Mouse (Mus musculus): Measurements from ENCODE around the gene BC035044.
"Not testable (repeated sequence)": the region's sequence is repeated elsewhere in the genome, so short reads cannot be mapped to it uniquely, and the experiment has no call there.

The BC035044 gene

GRCm38 (mm10) chr6:128833046-128833445 lies 57.9 kb downstream of the BC035044 start:
- no peak for DNase-seq (ENCODE audit: low read depth, low spot score)

- no peak for DNase-seq (ENCODE audit: low read depth, low spot score)
These were observed 61.1 kb downstream of the BC035044 start for GRCm38 (mm10) chr6:128829837-128830236.

- no peak for DNase-seq (ENCODE audit: low read depth, low spot score)
These were observed 64.1 kb downstream of the BC035044 start for GRCm38 (mm10) chr6:128826781-128827180.

DNA sequence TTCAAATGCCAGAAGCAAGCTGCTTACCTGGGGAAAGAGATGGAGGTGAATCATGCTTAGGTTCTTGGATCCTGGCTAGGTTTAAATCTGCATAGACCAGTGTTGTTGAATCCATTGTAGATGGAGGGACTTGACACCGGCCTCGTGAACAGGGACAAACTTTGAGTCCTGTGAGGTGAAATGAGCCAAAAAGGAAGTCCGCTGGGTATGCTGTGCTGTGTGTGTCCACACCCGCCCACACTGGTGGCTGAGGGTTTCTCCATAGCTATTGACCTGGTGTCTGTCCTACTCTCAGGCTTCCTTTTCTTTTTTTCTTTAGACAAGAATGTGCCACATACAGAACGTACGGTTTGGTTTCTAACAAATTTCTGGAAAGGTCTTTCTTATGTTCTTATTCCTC lies 64.8 kb downstream of the BC035044 start, which contains the start of the genes Gm44511 and Klrb1b:
Gene Gm44511 (minus strand): TSS at position 184 of the 400 bp plus-strand sequence.
Gene Klrb1b (minus strand): TSS at position 200 of the 400 bp plus-strand sequence.
- no peak for DNase-seq (ENCODE audit: low read depth, low spot score)

DNA sequence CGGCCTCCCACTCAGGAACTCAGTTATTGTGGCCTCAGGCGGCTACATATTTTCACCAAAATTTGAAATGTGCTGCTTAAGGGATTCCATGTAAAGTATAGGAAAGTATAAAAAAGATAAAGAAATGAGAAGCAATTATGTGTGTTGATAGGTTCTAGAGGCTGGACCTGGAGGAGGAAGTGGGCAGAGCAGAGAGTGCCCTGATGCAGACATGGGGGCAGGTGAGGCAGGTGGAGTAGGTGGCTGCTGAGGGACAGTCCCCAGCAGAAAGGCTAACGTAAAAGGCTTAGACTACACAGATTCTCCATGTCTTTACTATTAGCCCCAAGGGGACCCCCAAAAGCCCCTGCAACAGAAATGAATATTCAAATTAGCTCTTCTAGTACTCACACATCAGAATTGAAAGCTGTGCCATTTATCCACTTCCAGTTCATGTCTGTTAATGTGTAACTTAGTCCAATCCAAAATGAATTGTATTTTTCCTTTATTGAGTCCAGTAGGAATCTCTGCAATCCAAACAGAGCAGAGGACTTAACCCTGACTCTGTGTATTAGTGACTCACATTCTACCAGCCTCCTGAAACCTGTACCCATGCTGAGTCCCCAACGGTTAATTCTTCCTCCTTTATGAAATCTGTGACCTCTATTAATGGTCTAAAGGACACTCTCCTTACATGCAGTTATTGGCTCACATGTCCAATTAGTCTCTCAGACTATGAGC lies 72.7 kb downstream of the BC035044 start:
- DNase-seq (ENCODE audit: low read depth, low spot score) = no peak

- DNase-seq (ENCODE audit: low read depth, low spot score) = no peak
These were observed 82.4 kb downstream of the BC035044 start for GRCm38 (mm10) chr6:128808532-128808931.

GRCm38 (mm10) chr6:128807021-128807420 lies 83.9 kb downstream of the BC035044 start:
- DNase-seq (ENCODE audit: low read depth, low spot score) = no peak

GRCm38 (mm10) chr6:128804823-128805640 lies 85.9 kb downstream of the BC035044 start:
- DNase-seq (ENCODE audit: low read depth, low spot score) = peak; percentile 17

DNA sequence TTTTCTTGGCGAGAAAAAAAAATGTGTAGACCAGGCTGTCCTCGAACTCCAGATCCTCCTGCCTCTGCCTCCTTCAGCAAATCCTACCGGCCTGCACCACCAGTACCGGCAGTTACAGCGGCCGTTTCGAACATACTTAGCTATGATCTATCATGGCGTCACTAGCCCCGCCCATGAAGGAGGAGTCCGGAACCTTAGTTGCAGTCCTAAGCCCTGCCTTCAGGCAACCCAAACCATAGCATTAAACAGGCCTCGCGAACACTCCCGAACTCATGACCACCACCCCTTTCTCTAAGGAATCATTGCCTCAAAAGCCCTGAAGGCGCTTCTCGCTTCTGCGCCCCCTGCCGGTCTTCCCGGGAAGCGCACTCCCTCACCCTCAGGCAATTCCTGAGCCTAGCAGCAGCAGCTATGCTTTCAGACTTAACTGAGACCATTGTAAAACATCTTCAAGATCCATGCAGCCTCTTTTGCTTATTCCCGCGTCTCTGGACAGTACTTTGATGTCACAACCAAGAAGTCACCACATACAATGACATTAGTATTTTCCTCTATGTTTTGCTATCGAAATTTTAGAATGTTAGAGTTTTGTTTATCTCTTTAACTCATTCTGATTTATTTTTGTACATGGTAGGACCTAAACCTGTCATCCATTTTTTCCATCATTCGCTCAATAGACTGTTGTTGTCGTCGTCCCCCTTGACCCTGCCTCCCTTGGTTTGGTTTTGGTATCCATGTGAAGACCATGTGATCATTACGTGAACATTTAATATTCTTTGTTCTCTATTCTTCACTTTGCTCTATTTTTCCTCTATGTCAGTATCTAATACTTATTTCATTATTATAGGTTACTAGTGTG lies 87.7 kb downstream of the BC035044 start:
- DNase-seq (ENCODE audit: low read depth, low spot score) = peak; percentile 76

- peak; percentile 13 for DNase-seq (ENCODE audit: low read depth, low spot score)
These were observed 88.4 kb downstream of the BC035044 start for GRCm38 (mm10) chr6:128802557-128802956.

GRCm38 (mm10) chr6:128800696-128801095 lies 90.2 kb downstream of the BC035044 start:
- DNase-seq (ENCODE audit: low read depth, low spot score) = not testable (repeated sequence)

GRCm38 (mm10) chr6:128799896-128800270 lies 91.0 kb downstream of the BC035044 start:
- no peak for DNase-seq (ENCODE audit: low read depth, low spot score)

- peak; percentile 78 for DNase-seq (ENCODE audit: low read depth, low spot score)
These were observed 91.6 kb downstream of the BC035044 start for GRCm38 (mm10) chr6:128799144-128799895.

All from c-Kit-negative CD71-positive TER-119-positive erythroid progenitor cells, embryonic 14.5 days (primary cell).